Mouse (Mus musculus): Measurements from ENCODE around the gene Gm49601.

Gm49601 gene

GRCm38 (mm10) chr16:18581623-18582205 is 44.5 kb downstream of the Gm49601 start:
- DNase-seq = no peak

- DNase-seq = no peak
These were observed 45.1 kb downstream of the Gm49601 start for GRCm38 (mm10) chr16:18581050-18581622.

GRCm38 (mm10) chr16:18580389-18580788 is 45.8 kb downstream of the Gm49601 start:
- no peak for DNase-seq

GRCm38 (mm10) chr16:18577599-18578160 is 48.5 kb downstream of the Gm49601 start:
- DNase-seq = no peak

GRCm38 (mm10) chr16:18577071-18577470 is 49.2 kb downstream of the Gm49601 start:
- DNase-seq = no peak

GRCm38 (mm10) chr16:18574196-18574595 is 52.0 kb downstream of the Gm49601 start:
- DNase-seq = no peak
